In the genomic region with DNA sequence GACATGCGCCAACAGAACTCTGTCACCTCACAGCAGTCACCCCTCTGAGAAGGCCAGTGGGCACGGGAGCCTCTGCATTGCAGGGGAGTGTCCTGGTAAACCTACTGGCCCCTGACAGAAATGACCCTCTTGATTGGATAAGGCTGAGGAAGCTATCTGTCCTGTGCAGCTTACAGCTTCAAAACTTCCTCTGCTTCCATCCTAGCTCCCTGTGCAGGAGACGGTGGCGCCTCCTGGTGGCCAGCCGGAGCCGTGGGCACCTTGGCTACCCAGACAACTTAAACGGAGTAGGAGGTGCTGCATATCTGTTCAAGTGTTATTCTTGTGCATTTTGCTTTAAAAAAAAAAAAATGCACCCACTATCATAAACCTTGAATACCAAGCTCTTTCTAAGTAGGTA, we compare ENCODE assay signal across 9 mouse cellular contexts. TPM values are rescaled to one million over a fixed set of nuclear protein-coding genes. Genes with fewer than 3 reads are reported as not detected.
DNase-seq lines count a peak whose midpoint lies in the region; ATAC-seq lines count a peak whose summit lies in the region.
"Had no signal": no experiment of that assay in that cellular context is flagged by ENCODE, and none has a peak within 500 bp of the region (broad histone marks: within the 10 kb centered on the region; RNA-seq: fewer than 3 reads in every experiment).

No protein-coding gene starts in this region.

- H3K4me2 ChIP-seq in midbrain, embryonic 12.5 days (replicated peaks): no peak overlapping the region
- H3K4me2 ChIP-seq in midbrain, embryonic 15.5 days: no peak overlapping the region
- H3K4me2 ChIP-seq in lung, embryonic 16.5 days (ENCODE audit: low read depth, low read length): no peak overlapping the region
- H3K4me2 ChIP-seq: heart, embryonic 15.5 days had no signal

- H3K4me3 ChIP-seq in midbrain, embryonic 12.5 days: no peak overlapping the region
- no peak overlapping the region for H3K4me3 ChIP-seq in midbrain, embryonic 15.5 days
- H3K4me3 ChIP-seq in lung, embryonic 16.5 days (ENCODE audit: low read length): no peak overlapping the region
- H3K4me3 ChIP-seq: heart, embryonic 15.5 days had no signal

- H3K27me3 ChIP-seq in midbrain, embryonic 12.5 days: peaks cover 6% of the 10 kb centered on the region; the same call in 1 of the 2 replicates
- H3K27me3 ChIP-seq in midbrain, embryonic 15.5 days (replicated peaks): no peaks in the 10 kb centered on the region
- no peaks in the 10 kb centered on the region for H3K27me3 ChIP-seq in lung, embryonic 16.5 days (ENCODE audit: control insufficient read depth, insufficient read depth, low read depth, low read length)
- H3K27me3 ChIP-seq: heart, embryonic 15.5 days had no signal

- 0 out of 2 replicates have a peak, but pooled peaks have one; percentile 10 for ATAC-seq in midbrain, embryonic 12.5 days (ENCODE audit: low FRiP score, low read depth)
- no peak for ATAC-seq in midbrain, embryonic 15.5 days (replicated peaks)
- ATAC-seq in lung, embryonic 16.5 days (ENCODE audit: low read depth): peak; percentile 59; the same call in 1 of the 2 replicates
- ATAC-seq in monocyte, adult 5-6 weeks (replicated peaks; ENCODE audit: insufficient number of reproducible peaks, low FRiP score, low TSS enrichment, poor library complexity, severe bottlenecking): no peak; the same call in 1 of the 2 replicates

- no peak overlapping the region for H3K27ac ChIP-seq in midbrain, embryonic 12.5 days (replicated peaks)
- H3K27ac ChIP-seq in midbrain, embryonic 15.5 days: no peak overlapping the region
- H3K27ac ChIP-seq in lung, embryonic 16.5 days (ENCODE audit: low read length): no peak overlapping the region
- H3K27ac ChIP-seq: heart, embryonic 15.5 days had no signal

- H3K9me3 ChIP-seq in midbrain, embryonic 12.5 days: no peaks in the 10 kb centered on the region
- H3K9me3 ChIP-seq in midbrain, embryonic 15.5 days: no peaks in the 10 kb centered on the region
- no peaks in the 10 kb centered on the region for H3K9me3 ChIP-seq in lung, embryonic 16.5 days (ENCODE audit: control insufficient read depth, low read length)
- H3K9me3 ChIP-seq: heart, embryonic 15.5 days had no signal

- H3K9ac ChIP-seq in midbrain, embryonic 12.5 days (replicated peaks): no peak overlapping the region
- H3K9ac ChIP-seq in midbrain, embryonic 15.5 days: no peak overlapping the region
- H3K9ac ChIP-seq in lung, embryonic 16.5 days (ENCODE audit: low read length): no peak overlapping the region
- H3K9ac ChIP-seq: heart, embryonic 15.5 days had no signal

- WGBS in midbrain, embryonic 12.5 days: 18% methylated on average over 7 of the region's 7 CpGs
- 22% methylated on average over 7 of the region's 7 CpGs for WGBS in midbrain, embryonic 15.5 days
- WGBS in lung, embryonic 16.5 days: 15% methylated on average over 7 of the region's 7 CpGs

- DNase-seq in adrenal gland, postnatal 25 days: peak; percentile 73
- DNase-seq in frontal cortex, postnatal 10 days (ENCODE audit: low spot score in 2 of 2): peak; percentile 19 to 44
- peak; percentile 51 to 56 for DNase-seq in kidney, postnatal 25 days
- DNase-seq in right cerebral cortex, postnatal 36 days (ENCODE audit: low spot score in 2 of 2): peak; percentile 8 to 24

- H3K36me3 ChIP-seq in midbrain, embryonic 12.5 days: no peaks in the 10 kb centered on the region
- no peaks in the 10 kb centered on the region for H3K36me3 ChIP-seq in midbrain, embryonic 15.5 days (replicated peaks)
- no peaks in the 10 kb centered on the region for H3K36me3 ChIP-seq in lung, embryonic 16.5 days (ENCODE audit: control insufficient read depth, insufficient read depth, low read length)
- H3K36me3 ChIP-seq: heart, embryonic 15.5 days had no signal

- peaks cover 8% of the 10 kb centered on the region; the same call in 1 of the 2 replicates for H3K4me1 ChIP-seq in midbrain, embryonic 12.5 days
- peaks cover 3% of the 10 kb centered on the region; the same call in 1 of the 2 replicates for H3K4me1 ChIP-seq in midbrain, embryonic 15.5 days
- H3K4me1 ChIP-seq in lung, embryonic 16.5 days (replicated peaks; ENCODE audit: control insufficient read depth, insufficient read depth, low read length): 0 out of 2 replicates have a peak, but pooled peaks cover 3% of the 10 kb centered on the region
- H3K4me1 ChIP-seq: heart, embryonic 15.5 days had no signal

RNA-seq across cellular contexts. Expression of a gene that starts 33.5 kb away (rescaled TPM):
- not detected in 2 replicates for polyA plus RNA-seq in midbrain, embryonic 12.5 days (2016; fragmentation: Nextera tagmentation; extraction: Ambion mirVana)
- polyA plus RNA-seq in midbrain, embryonic 15.5 days (2015; fragmentation: Nextera tagmentation; extraction: Ambion mirVana): not detected in 2 replicates
- total RNA-seq in adrenal gland, postnatal 25 days (2021): not detected in 2 replicates
- 0.10 TPM in 1 of 2 replicates, not detected in the other for polyA plus RNA-seq in lung, embryonic 16.5 days (2015; fragmentation: Nextera tagmentation; extraction: Ambion mirVana)
- total RNA-seq in monocyte, adult 5-6 weeks (2017): not detected in 3 replicates
- polyA plus RNA-seq: heart, embryonic 15.5 days had no signal

RNA-seq across cellular contexts. Expression of a gene that starts 40.5 kb away (rescaled TPM):
- polyA plus RNA-seq in midbrain, embryonic 12.5 days (2016; fragmentation: Nextera tagmentation; extraction: Ambion mirVana): not detected in 2 replicates
- not detected in 2 replicates for polyA plus RNA-seq in midbrain, embryonic 15.5 days (2015; fragmentation: Nextera tagmentation; extraction: Ambion mirVana)
- 0.03 TPM in 1 of 2 replicates, not detected in the other for total RNA-seq in adrenal gland, postnatal 25 days (2021)
- polyA plus RNA-seq in lung, embryonic 16.5 days (2015; fragmentation: Nextera tagmentation; extraction: Ambion mirVana): 0.01 and 0.64 TPM in 2 replicates
- total RNA-seq in monocyte, adult 5-6 weeks (2017): not detected in 3 replicates

Comparison
In these comparisons a context has a peak if more than half of its experiments do, and no peak if none do; other contexts are left out.
1. ATAC-seq: peak in midbrain, embryonic 12.5 days (single experiment) and lung, embryonic 16.5 days (single experiment); none in midbrain, embryonic 15.5 days (single experiment) and monocyte, adult 5-6 weeks (single experiment).
2. DNase-seq: peak in every context shown above with its lines; median percentile 73 in adrenal gland, postnatal 25 days; 54 in kidney, postnatal 25 days; 32 in frontal cortex, postnatal 10 days; 16 in right cerebral cortex, postnatal 36 days.